Mouse (Mus musculus) forebrain, embryonic 13.5 days (tissue): ENCODE data around the gene Cfl2. TPM values are rescaled to one million over a fixed set of nuclear protein-coding genes. Genes with fewer than 3 reads are reported as not detected.
A peak's percentile ranks its signal among the peaks of the same experiment; 100 is the strongest.

Source experiments
- ATAC-seq: fragments of 200-750 bp; cut with Nextera tagmentation; 2 replicates; pipeline ENCODE4 v1.8.0; 2017
- H3K27ac ChIP-seq: fragments of 300-500 bp; sonication (generic); 2 replicates; pipeline ENCODE4 v1.5.1; 2015; ENCODE audit warnings: inconsistent platforms, mild to moderate bottlenecking, moderate library complexity
- H3K27me3 ChIP-seq: fragments of 300-500 bp; sonication (generic); 2 replicates; pipeline ENCODE4 v1.6.1; 2015; ENCODE audit warnings: mild to moderate bottlenecking, inconsistent platforms
- H3K36me3 ChIP-seq: fragments of 300-500 bp; sonication (generic); 2 replicates; pipeline ENCODE4 v1.6.1; 2015; ENCODE audit warnings: mild to moderate bottlenecking, inconsistent platforms; ENCODE audit not compliant: poor library complexity, severe bottlenecking
- H3K4me1 ChIP-seq: fragments of 300-500 bp; sonication (generic); 2 replicates; pipeline ENCODE4 v1.6.1; 2015; ENCODE audit warnings: inconsistent platforms
- H3K4me2 ChIP-seq: fragments of 300-500 bp; sonication (generic); 2 replicates; pipeline ENCODE4 v1.6.1; 2015; ENCODE audit warnings: inconsistent platforms, mild to moderate bottlenecking, moderate library complexity
- H3K4me3 ChIP-seq: fragments of 300-500 bp; sonication (generic); 2 replicates; pipeline ENCODE4 v1.5.1; 2015; ENCODE audit warnings: mild to moderate bottlenecking, inconsistent platforms
- H3K9ac ChIP-seq: fragments of 300-500 bp; sonication (generic); 2 replicates; pipeline ENCODE4 v1.6.1; 2015; ENCODE audit warnings: mild to moderate bottlenecking, inconsistent platforms
- H3K9me3 ChIP-seq: fragments of 300-500 bp; sonication (generic); replicated peaks from 2 replicates; pipeline ENCODE4 v1.6.1; 2016; ENCODE audit warnings: inconsistent platforms
- WGBS: fragments of 180-500 bp; shearing (Covaris S2); methylation state at CpG from one replicate; pipeline ENCODE4 v1.1.7; 2015; 5-methylcytosine and 5-hydroxymethylcytosine counted together
- polyA plus RNA-seq: library from polyadenylated mRNA; unstranded; fragments of >200 nt; fragmentation: Nextera tagmentation; extraction: Ambion mirVana; gene quantifications from 2 replicates; pipeline ENCODE4 v1.2.1, GENCODE M21; 2015

The Cfl2 gene
- polyA plus RNA-seq, 1 experiment from 2014 or later, result 308 TPM

DNA sequence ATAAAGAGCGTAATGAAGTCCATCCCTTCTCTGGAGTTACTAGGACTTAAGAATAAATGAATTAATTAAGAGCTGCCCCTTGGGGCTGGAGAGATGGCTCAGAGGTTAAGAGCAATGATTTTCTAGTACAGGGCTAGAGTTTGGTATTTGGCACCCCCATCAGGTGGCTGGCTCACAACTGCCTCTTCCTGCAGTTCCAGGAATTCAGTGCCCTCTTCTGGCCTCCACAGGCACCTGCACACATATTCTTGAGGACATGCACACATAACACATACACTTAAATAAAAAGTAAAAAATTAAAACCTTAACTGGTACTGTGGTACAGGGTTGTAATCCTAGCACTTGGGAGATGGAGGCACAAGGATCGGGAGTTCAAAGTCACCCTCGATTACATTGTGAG, 37.5 kb downstream of the Cfl2 start:
- no peak for ATAC-seq
- WGBS, result 94% methylated on average over 3 of the region's 3 CpGs
- Histone ChIP-seq H3K4me3 (no peak overlapping the region), H3K9ac (no peak overlapping the region), H3K4me2 (no peak overlapping the region), H3K36me3 (no peaks in the 10 kb centered on the region), H3K27me3 (no peaks in the 10 kb centered on the region), H3K4me1 (no peaks in the 10 kb centered on the region), H3K27ac (no peak overlapping the region), H3K9me3 (no peaks in the 10 kb centered on the region)

GRCm38 (mm10) chr12:54822836-54823426, 39.7 kb downstream of the Cfl2 start:
- WGBS, result 54% methylated on average over 4 of the region's 4 CpGs
- H3K4me2 ChIP-seq, result no peak overlapping the region
- H3K9ac ChIP-seq, result no peak overlapping the region
- H3K4me1 ChIP-seq, result no peaks in the 10 kb centered on the region
- ATAC-seq, result peak; percentile 77; the same call in 1 of the 2 replicates
- H3K4me3 ChIP-seq, result no peak overlapping the region
- H3K36me3 ChIP-seq, result no peaks in the 10 kb centered on the region
- no peaks in the 10 kb centered on the region for H3K27me3 ChIP-seq
- H3K27ac ChIP-seq, result no peak overlapping the region
- no peaks in the 10 kb centered on the region for H3K9me3 ChIP-seq

GRCm38 (mm10) chr12:54820684-54821161, 42.0 kb downstream of the Cfl2 start:
- Histone ChIP-seq H3K27ac (no peak overlapping the region), H3K9ac (no peak overlapping the region), H3K27me3 (no peaks in the 10 kb centered on the region), H3K9me3 (no peaks in the 10 kb centered on the region), H3K4me2 (no peak overlapping the region), H3K36me3 (no peaks in the 10 kb centered on the region), H3K4me3 (no peak overlapping the region), H3K4me1 (no peaks in the 10 kb centered on the region)
- WGBS, result 37% methylated on average over 2 of the region's 2 CpGs
- ATAC-seq, result no peak

GRCm38 (mm10) chr12:54819181-54819935, 43.3 kb downstream of the Cfl2 start:
- Histone ChIP-seq H3K9me3 (no peaks in the 10 kb centered on the region), H3K27me3 (no peaks in the 10 kb centered on the region), H3K36me3 (no peaks in the 10 kb centered on the region), H3K4me2 (no peak overlapping the region), H3K9ac (no peak overlapping the region), H3K27ac (no peak overlapping the region), H3K4me3 (no peak overlapping the region), H3K4me1 (no peaks in the 10 kb centered on the region)
- ATAC-seq, result no peak
- 70% methylated on average over 6 of the region's 6 CpGs for WGBS

DNA sequence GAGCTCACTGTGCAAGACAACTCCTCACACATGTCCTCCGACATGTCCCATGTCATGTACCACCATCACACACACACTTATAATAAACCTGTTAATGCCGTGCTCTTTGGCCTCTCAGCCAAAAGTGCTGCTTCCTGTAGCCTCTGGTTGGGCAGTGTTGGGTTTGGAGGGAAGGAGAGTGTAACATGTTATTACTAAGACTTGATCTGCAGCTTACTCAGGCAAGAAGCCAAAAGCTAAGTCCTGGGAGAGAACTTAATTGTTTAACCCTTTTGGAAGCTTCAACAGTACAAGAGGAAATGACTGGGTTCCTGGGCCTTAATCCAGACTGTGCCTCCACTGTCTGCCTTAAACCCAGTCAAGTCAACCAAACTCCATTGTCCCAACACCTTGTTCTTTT, 52.5 kb downstream of the Cfl2 start:
- no peaks in the 10 kb centered on the region for H3K9me3 ChIP-seq
- no peak overlapping the region for H3K4me2 ChIP-seq
- H3K27me3 ChIP-seq, result no peaks in the 10 kb centered on the region
- ATAC-seq, result no peak
- no peaks in the 10 kb centered on the region for H3K4me1 ChIP-seq
- 91% methylated on average over 2 of the region's 2 CpGs for WGBS
- no peak overlapping the region for H3K4me3 ChIP-seq
- H3K36me3 ChIP-seq, result no peaks in the 10 kb centered on the region
- no peak overlapping the region for H3K27ac ChIP-seq
- H3K9ac ChIP-seq, result no peak overlapping the region

Other genes starting within 250 kb of the Cfl2 start
- 182 and 185 TPM in 2 replicates for gene Sptssa, start 206.3 kb downstream of the Cfl2 start, polyA plus RNA-seq
- gene Eapp, start 167.0 kb downstream of the Cfl2 start, polyA plus RNA-seq, result 89.6 and 106 TPM in 2 replicates
- 180 and 195 TPM in 2 replicates for gene Snx6, start 67.2 kb downstream of the Cfl2 start, polyA plus RNA-seq
- not detected in 2 replicates for gene Gm20403, start 123.7 kb upstream of the Cfl2 start, polyA plus RNA-seq
- 27.0 and 29.9 TPM in 2 replicates for gene Baz1a, start 151.5 kb upstream of the Cfl2 start, polyA plus RNA-seq
- gene 2700097O09Rik, start 217.2 kb upstream of the Cfl2 start, polyA plus RNA-seq, result 42.5 TPM in 2 replicates
- 167 and 195 TPM in 2 replicates for gene Srp54a, start 217.4 kb upstream of the Cfl2 start, polyA plus RNA-seq